Mouse (Mus musculus): ENCODE data around the gene Gjb6. TPM values are rescaled to one million over a fixed set of nuclear protein-coding genes. Genes with fewer than 3 reads are reported as not detected.
A peak's percentile ranks its signal among the peaks of the same experiment; 100 is the strongest.

Gene Gjb6
- polyA plus RNA-seq, 1 experiment: not detected

GRCm38 (mm10) chr14:57105111-57105510, 28.3 kb downstream of the Gjb6 start:
- no peak for TF ChIP-seq CTCF (IDR thresholded peaks at IDR 0.05; ENCODE audit: extremely low read depth, insufficient read length, insufficient replicate concordance, low read depth, low read length)
- TF ChIP-seq POLR2A (IDR thresholded peaks at IDR 0.05; ENCODE audit: low read depth, low read length): no peak
- H3K27me3 ChIP-seq (ENCODE audit: control insufficient read depth, insufficient read depth, low read length): no peaks in the 10 kb centered on the region; the same call in 1 of the 2 replicates
- no peaks in the 10 kb centered on the region for H3K36me3 ChIP-seq (ENCODE audit: control insufficient read depth, insufficient read depth, low read length)
- peak overlapping the region; percentile 84; the same call in 1 of the 2 replicates for H3K4me3 ChIP-seq (ENCODE audit: low read depth, low read length)
- 32% methylated on average over 14 of the region's 14 CpGs for WGBS
- H3K27ac ChIP-seq (ENCODE audit: insufficient read depth, low read depth, low read length): no peak overlapping the region
- H3K4me1 ChIP-seq (ENCODE audit: control insufficient read depth, insufficient read depth, insufficient read length, low read length): peaks cover 3% of the 10 kb centered on the region

GRCm38 (mm10) chr14:57104106-57105023, 29.0 kb downstream of the Gjb6 start, which contains the start of gene Gjb2:
Gene Gjb2, minus strand, starts transcription at chr14:57104702.
- H3K27me3 ChIP-seq (ENCODE audit: control insufficient read depth, insufficient read depth, low read length): no peaks in the 10 kb centered on the region; the same call in 1 of the 2 replicates
- H3K4me1 ChIP-seq (ENCODE audit: control insufficient read depth, insufficient read depth, insufficient read length, low read length): peaks cover 3% of the 10 kb centered on the region
- under 1% methylated on average over 101 of the region's 101 CpGs for WGBS
- peak within 1 kb of the TSS; percentile 33 for H3K27ac ChIP-seq (ENCODE audit: insufficient read depth, low read depth, low read length)
- TF ChIP-seq CTCF (IDR thresholded peaks at IDR 0.05; ENCODE audit: extremely low read depth, insufficient read length, insufficient replicate concordance, low read depth, low read length) (no peak), POLR2A (IDR thresholded peaks at IDR 0.05; ENCODE audit: low read depth, low read length) (peak; percentile 37; the same call in 1 of the 2 replicates)
- H3K36me3 ChIP-seq (ENCODE audit: control insufficient read depth, insufficient read depth, low read length): no peaks in the 10 kb centered on the region
- peak within 1 kb of the TSS; percentile 84 for H3K4me3 ChIP-seq (ENCODE audit: low read depth, low read length)

GRCm38 (mm10) chr14:57103711-57104105, 29.7 kb downstream of the Gjb6 start:
- Histone ChIP-seq H3K4me3 (ENCODE audit: low read depth, low read length) (peak overlapping the region; percentile 84), H3K4me1 (ENCODE audit: control insufficient read depth, insufficient read depth, insufficient read length, low read length) (peaks cover 3% of the 10 kb centered on the region), H3K36me3 (ENCODE audit: control insufficient read depth, insufficient read depth, low read length) (peaks cover 2% of the 10 kb centered on the region; the same call in 1 of the 2 replicates), H3K27ac (ENCODE audit: insufficient read depth, low read depth, low read length) (peak overlapping the region; percentile 33), H3K27me3 (ENCODE audit: control insufficient read depth, insufficient read depth, low read length) (no peaks in the 10 kb centered on the region; the same call in 1 of the 2 replicates)
- no peak for TF ChIP-seq CTCF (IDR thresholded peaks at IDR 0.05; ENCODE audit: extremely low read depth, insufficient read length, insufficient replicate concordance, low read depth, low read length)
- TF ChIP-seq POLR2A (IDR thresholded peaks at IDR 0.05; ENCODE audit: low read depth, low read length): peak; percentile 24; the same call in 1 of the 2 replicates
- WGBS: 1% methylated on average over 22 of the region's 22 CpGs

- 27% methylated on average over 6 of the region's 6 CpGs for WGBS
- no peaks in the 10 kb centered on the region; the same call in 1 of the 2 replicates for H3K27me3 ChIP-seq (ENCODE audit: control insufficient read depth, insufficient read depth, low read length)
- TF ChIP-seq CTCF (IDR thresholded peaks at IDR 0.05; ENCODE audit: extremely low read depth, insufficient read length, insufficient replicate concordance, low read depth, low read length) (no peak), POLR2A (IDR thresholded peaks at IDR 0.05; ENCODE audit: low read depth, low read length) (no peak)
- H3K4me3 ChIP-seq (ENCODE audit: low read depth, low read length): peak overlapping the region; percentile 84
- H3K4me1 ChIP-seq (ENCODE audit: control insufficient read depth, insufficient read depth, insufficient read length, low read length): peaks cover 3% of the 10 kb centered on the region
- no peak overlapping the region for H3K27ac ChIP-seq (ENCODE audit: insufficient read depth, low read depth, low read length)
- H3K36me3 ChIP-seq (ENCODE audit: control insufficient read depth, insufficient read depth, low read length): peaks cover 2% of the 10 kb centered on the region; the same call in 1 of the 2 replicates
Measured at GRCm38 (mm10) chr14:57103121-57103520, 30.3 kb downstream of the Gjb6 start.

GRCm38 (mm10) chr14:57101623-57102022, 31.8 kb downstream of the Gjb6 start:
- Histone ChIP-seq H3K36me3 (ENCODE audit: control insufficient read depth, insufficient read depth, low read length) (peaks cover 2% of the 10 kb centered on the region; the same call in 1 of the 2 replicates), H3K27me3 (ENCODE audit: control insufficient read depth, insufficient read depth, low read length) (no peaks in the 10 kb centered on the region; the same call in 1 of the 2 replicates), H3K4me1 (ENCODE audit: control insufficient read depth, insufficient read depth, insufficient read length, low read length) (peaks cover 3% of the 10 kb centered on the region), H3K27ac (ENCODE audit: insufficient read depth, low read depth, low read length) (no peak overlapping the region), H3K4me3 (ENCODE audit: low read depth, low read length) (no peak overlapping the region)
- 68% methylated on average over 7 of the region's 7 CpGs for WGBS
- TF ChIP-seq POLR2A (IDR thresholded peaks at IDR 0.05; ENCODE audit: low read depth, low read length): no peak
- TF ChIP-seq CTCF (IDR thresholded peaks at IDR 0.05; ENCODE audit: extremely low read depth, insufficient read length, insufficient replicate concordance, low read depth, low read length): no peak

GRCm38 (mm10) chr14:57095855-57096254, 37.6 kb downstream of the Gjb6 start:
- no peak overlapping the region for H3K27ac ChIP-seq (ENCODE audit: insufficient read depth, low read depth, low read length)
- peaks cover 2% of the 10 kb centered on the region; the same call in 1 of the 2 replicates for H3K36me3 ChIP-seq (ENCODE audit: control insufficient read depth, insufficient read depth, low read length)
- H3K4me1 ChIP-seq (ENCODE audit: control insufficient read depth, insufficient read depth, insufficient read length, low read length): no peaks in the 10 kb centered on the region
- WGBS: 63% methylated on average over 4 of the region's 4 CpGs
- no peaks in the 10 kb centered on the region for H3K27me3 ChIP-seq (ENCODE audit: control insufficient read depth, insufficient read depth, low read length)
- TF ChIP-seq POLR2A (IDR thresholded peaks at IDR 0.05; ENCODE audit: low read depth, low read length) (no peak), CTCF (IDR thresholded peaks at IDR 0.05; ENCODE audit: extremely low read depth, insufficient read length, insufficient replicate concordance, low read depth, low read length) (no peak)
- H3K4me3 ChIP-seq (ENCODE audit: low read depth, low read length): no peak overlapping the region

GRCm38 (mm10) chr14:57093029-57093428, 40.4 kb downstream of the Gjb6 start:
- TF ChIP-seq CTCF (IDR thresholded peaks at IDR 0.05; ENCODE audit: extremely low read depth, insufficient read length, insufficient replicate concordance, low read depth, low read length) (peak; percentile 64; the same call in 1 of the 2 replicates), POLR2A (IDR thresholded peaks at IDR 0.05; ENCODE audit: low read depth, low read length) (no peak)
- H3K36me3 ChIP-seq (ENCODE audit: control insufficient read depth, insufficient read depth, low read length): no peaks in the 10 kb centered on the region

More at GRCm38 (mm10) chr14:57093029-57093428, 40.4 kb downstream of the Gjb6 start:
- peaks cover 10% of the 10 kb centered on the region; the same call in 1 of the 2 replicates for H3K4me1 ChIP-seq (ENCODE audit: control insufficient read depth, insufficient read depth, insufficient read length, low read length)
- no peaks in the 10 kb centered on the region for H3K27me3 ChIP-seq (ENCODE audit: control insufficient read depth, insufficient read depth, low read length)
- H3K4me3 ChIP-seq (ENCODE audit: low read depth, low read length): no peak overlapping the region
- H3K27ac ChIP-seq (ENCODE audit: insufficient read depth, low read depth, low read length): no peak overlapping the region
- WGBS: 3% methylated on average over 7 of the region's 8 CpGs
